Mouse (Mus musculus) left cerebral cortex, adult 11 months (tissue): ENCODE data around the gene Adam1a.
"Not testable (repeated sequence)": the region's sequence is repeated elsewhere in the genome, so short reads cannot be mapped to it uniquely, and the experiment has no call there.

ENCODE experiments used
- DNase-seq: peaks from one replicate; pipeline ENCODE4 v3.0.0; 2022; ENCODE audit warnings: low spot score

Adam1a gene

GRCm38 (mm10) chr5:121564468-121564895 is 19.2 kb upstream of the Adam1a start:
- peak; percentile 69 for DNase-seq

- DNase-seq: no peak
Observed at GRCm38 (mm10) chr5:121562436-121562835, 17.2 kb upstream of the Adam1a start.

- no peak for DNase-seq
Observed at GRCm38 (mm10) chr5:121549196-121549595, 3.9 kb upstream of the Adam1a start.

- DNase-seq: no peak
Observed at GRCm38 (mm10) chr5:121547084-121547483, 1.8 kb upstream of the Adam1a start.

GRCm38 (mm10) chr5:121546530-121546895 is 1.2 kb upstream of the Adam1a start:
- DNase-seq: peak; percentile 39

GRCm38 (mm10) chr5:121545793-121546529 is 679 bp upstream of the Adam1a start, which contains the start of gene Mapkapk5:
Gene Mapkapk5, minus strand, starts transcription at chr5:121545905.
- DNase-seq: peak; percentile 94

- DNase-seq: no peak
Observed at GRCm38 (mm10) chr5:121543370-121543769, 1.9 kb downstream of the Adam1a start.

GRCm38 (mm10) chr5:121541235-121541634 is 4.0 kb downstream of the Adam1a start:
- no peak for DNase-seq

GRCm38 (mm10) chr5:121540066-121540465 is 5.2 kb downstream of the Adam1a start:
- no peak for DNase-seq

GRCm38 (mm10) chr5:121537588-121537987 is 7.7 kb downstream of the Adam1a start:
- DNase-seq: no peak

GRCm38 (mm10) chr5:121536921-121537555 is 8.2 kb downstream of the Adam1a start:
- DNase-seq: no peak

GRCm38 (mm10) chr5:121535116-121535515 is 10.2 kb downstream of the Adam1a start:
- no peak for DNase-seq

GRCm38 (mm10) chr5:121534521-121534920 is 10.8 kb downstream of the Adam1a start:
- DNase-seq: no peak

GRCm38 (mm10) chr5:121526961-121527360 is 18.3 kb downstream of the Adam1a start:
- DNase-seq: no peak

- DNase-seq: no peak
Observed at GRCm38 (mm10) chr5:121526526-121526925, 18.8 kb downstream of the Adam1a start.

GRCm38 (mm10) chr5:121525774-121526450 is 19.4 kb downstream of the Adam1a start:
- no peak for DNase-seq

- DNase-seq: not testable (repeated sequence)
Observed at GRCm38 (mm10) chr5:121519758-121520157, 25.5 kb downstream of the Adam1a start.

GRCm38 (mm10) chr5:121518983-121519382 is 26.3 kb downstream of the Adam1a start:
- no peak for DNase-seq

- DNase-seq: no peak
Observed at GRCm38 (mm10) chr5:121510009-121510408, 35.3 kb downstream of the Adam1a start.

- DNase-seq: no peak
Observed at GRCm38 (mm10) chr5:121506846-121507245, 38.4 kb downstream of the Adam1a start.

GRCm38 (mm10) chr5:121503231-121503630 is 42.1 kb downstream of the Adam1a start, which contains the start of gene Adam1b:
Gene Adam1b, minus strand, starts transcription at chr5:121503435.
- DNase-seq: no peak

- not testable (repeated sequence) for DNase-seq
Observed at GRCm38 (mm10) chr5:121501424-121501996, 43.8 kb downstream of the Adam1a start.
